Mouse (Mus musculus) forebrain, embryonic 10.5 days (tissue): ENCODE data around the gene Prkcq. TPM values are rescaled to one million over a fixed set of nuclear protein-coding genes. Genes with fewer than 3 reads are reported as not detected.
A peak's percentile ranks its signal among the peaks of the same experiment; 100 is the strongest.

Experiments
- DNase-seq: peaks from one replicate; pipeline ENCODE4 v3.0.0-alpha.2; 2017; ENCODE audit warnings: low spot score; ENCODE audit errors: extremely low spot score
- H3K27ac ChIP-seq: fragments of 300-500 bp; sonication (generic); 2 replicates; pipeline ENCODE4 v1.5.1; 2016; ENCODE audit warnings: mild to moderate bottlenecking
- H3K27me3 ChIP-seq: fragments of 300-500 bp; sonication (generic); 2 replicates; pipeline ENCODE4 v1.6.1; 2016; ENCODE audit warnings: mild to moderate bottlenecking; ENCODE audit not compliant: poor library complexity, severe bottlenecking
- H3K36me3 ChIP-seq: fragments of 300-500 bp; sonication (generic); replicated peaks from 2 replicates; pipeline ENCODE4 v1.6.1; 2016; ENCODE audit warnings: mild to moderate bottlenecking, moderate library complexity
- H3K4me1 ChIP-seq: fragments of 300-500 bp; sonication (generic); 2 replicates; pipeline ENCODE4 v1.6.1; 2016
- H3K4me3 ChIP-seq: fragments of 300-500 bp; sonication (generic); 2 replicates; pipeline ENCODE4 v1.5.1; 2016; ENCODE audit warnings: mild to moderate bottlenecking, moderate library complexity
- H3K9me3 ChIP-seq: fragments of 300-500 bp; sonication (generic); 2 replicates; pipeline ENCODE4 v1.6.1; 2016; ENCODE audit warnings: mild to moderate bottlenecking, moderate library complexity
- WGBS: fragments of 180-500 bp; shearing (Covaris S2); methylation state at CpG from one replicate; pipeline ENCODE4 v1.1.7; 2016; 5-methylcytosine and 5-hydroxymethylcytosine counted together
- polyA plus RNA-seq: library from polyadenylated mRNA; unstranded; fragments of >200 nt; fragmentation: Nextera tagmentation; extraction: Ambion mirVana; gene quantifications from 2 replicates; pipeline ENCODE4 v1.2.1, GENCODE M21; 2016

The Prkcq gene
- polyA plus RNA-seq, 1 experiment from 2014 or later = 1.3 TPM

GRCm38 (mm10) chr2:11287834-11288530 is 116.1 kb downstream of the Prkcq start:
- Histone ChIP-seq H3K4me1 (0 out of 2 replicates have a peak, but pooled peaks cover 4% of the 10 kb centered on the region), H3K9me3 (no peaks in the 10 kb centered on the region), H3K4me3 (no peak overlapping the region), H3K36me3 (no peaks in the 10 kb centered on the region), H3K27ac (no peak overlapping the region), H3K27me3 (no peaks in the 10 kb centered on the region)
- 81% methylated on average over 18 of the region's 18 CpGs for WGBS
- peak; percentile 16 for DNase-seq

DNA sequence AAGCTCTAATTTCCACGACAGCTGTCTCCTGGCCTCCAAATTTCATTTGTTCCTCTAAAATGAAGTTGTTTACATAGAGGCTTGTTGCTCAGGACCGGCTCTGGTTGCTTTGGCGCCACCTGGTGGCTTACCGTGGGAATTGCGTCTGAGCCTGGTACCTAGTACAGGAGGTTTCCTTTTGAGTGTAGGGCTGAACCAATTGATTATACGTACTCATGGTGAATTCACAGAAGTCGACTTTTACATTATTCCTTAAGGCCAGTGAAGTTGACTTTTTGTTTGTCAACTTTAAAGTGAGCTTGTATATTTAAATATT is 116.6 kb downstream of the Prkcq start:
- H3K36me3 ChIP-seq = no peaks in the 10 kb centered on the region
- H3K27ac ChIP-seq = no peak overlapping the region
- no peaks in the 10 kb centered on the region for H3K9me3 ChIP-seq
- DNase-seq = peak; percentile 78
- 12% methylated on average over 7 of the region's 7 CpGs for WGBS
- no peaks in the 10 kb centered on the region for H3K27me3 ChIP-seq
- 0 out of 2 replicates have a peak, but pooled peaks cover 4% of the 10 kb centered on the region for H3K4me1 ChIP-seq
- no peak overlapping the region for H3K4me3 ChIP-seq

- no peak for DNase-seq
- H3K27me3 ChIP-seq = no peaks in the 10 kb centered on the region
- 87% methylated on average over 6 of the region's 6 CpGs for WGBS
- no peaks in the 10 kb centered on the region for H3K36me3 ChIP-seq
- no peaks in the 10 kb centered on the region for H3K9me3 ChIP-seq
- H3K27ac ChIP-seq = no peak overlapping the region
- 0 out of 2 replicates have a peak, but pooled peaks cover 4% of the 10 kb centered on the region for H3K4me1 ChIP-seq
- H3K4me3 ChIP-seq = no peak overlapping the region
Observed at GRCm38 (mm10) chr2:11290931-11291330, 119.0 kb downstream of the Prkcq start.

- Histone ChIP-seq H3K4me3 (no peak overlapping the region), H3K36me3 (no peaks in the 10 kb centered on the region), H3K27me3 (no peaks in the 10 kb centered on the region), H3K9me3 (no peaks in the 10 kb centered on the region), H3K4me1 (0 out of 2 replicates have a peak, but pooled peaks cover 4% of the 10 kb centered on the region), H3K27ac (no peak overlapping the region)
- 80% methylated on average over 9 of the region's 9 CpGs for WGBS
- no peak for DNase-seq
Observed at GRCm38 (mm10) chr2:11291570-11292405, 119.9 kb downstream of the Prkcq start.

DNA sequence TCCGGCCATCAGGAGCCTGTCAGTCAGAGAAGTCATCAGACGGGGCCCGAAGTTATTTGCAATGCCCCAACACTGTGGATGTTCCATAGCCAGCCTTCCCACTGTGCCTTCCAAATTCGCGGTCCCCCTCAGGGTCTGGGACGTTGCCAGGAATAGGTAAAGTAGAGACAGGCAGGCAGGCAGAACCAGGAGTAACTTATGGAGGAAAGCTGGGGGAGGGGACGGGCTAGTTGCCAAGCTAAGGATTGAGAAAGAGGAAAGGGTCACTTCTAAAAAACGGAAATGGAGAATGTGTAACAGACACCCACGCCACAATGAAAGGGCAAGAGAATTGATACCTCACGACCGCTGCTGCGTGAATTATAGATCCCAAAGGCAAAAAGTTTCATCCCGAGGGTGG is 121.2 kb downstream of the Prkcq start:
- Histone ChIP-seq H3K4me3 (no peak overlapping the region), H3K27ac (no peak overlapping the region), H3K27me3 (no peaks in the 10 kb centered on the region), H3K4me1 (0 out of 2 replicates have a peak, but pooled peaks cover under 1% of the 10 kb centered on the region), H3K9me3 (no peaks in the 10 kb centered on the region), H3K36me3 (no peaks in the 10 kb centered on the region)
- DNase-seq = no peak
- 91% methylated on average over 13 of the region's 13 CpGs for WGBS

- DNase-seq = no peak
- no peak overlapping the region for H3K4me3 ChIP-seq
Observed at GRCm38 (mm10) chr2:11294643-11295191, 122.8 kb downstream of the Prkcq start.

DNA sequence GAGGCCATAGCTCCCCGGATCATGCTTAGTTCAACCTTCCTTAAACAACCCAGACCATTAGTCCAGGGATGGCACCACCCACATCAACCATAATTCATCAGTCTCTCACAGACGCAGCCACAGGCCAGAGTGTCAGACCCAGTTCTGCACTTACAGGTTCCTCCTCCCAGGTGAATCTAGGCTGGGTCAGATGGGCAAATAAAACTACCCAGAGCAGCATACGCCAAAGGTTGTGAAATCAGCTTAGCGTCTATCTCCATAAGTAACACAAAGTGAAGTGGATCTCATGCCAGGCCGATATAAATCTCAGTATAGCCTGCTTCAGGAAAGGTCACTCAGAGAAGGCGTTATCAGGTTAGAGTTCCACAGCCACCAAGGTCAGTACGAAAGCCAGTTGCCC is 126.9 kb downstream of the Prkcq start:
- DNase-seq = no peak
- H3K27me3 ChIP-seq = no peaks in the 10 kb centered on the region
- WGBS = 92% methylated on average over 7 of the region's 7 CpGs
- H3K9me3 ChIP-seq = no peaks in the 10 kb centered on the region
- H3K4me1 ChIP-seq = no peaks in the 10 kb centered on the region
- no peak overlapping the region for H3K4me3 ChIP-seq
- H3K27ac ChIP-seq = no peak overlapping the region
- H3K36me3 ChIP-seq = no peaks in the 10 kb centered on the region

More at GRCm38 (mm10) chr2:11294643-11295191, 122.8 kb downstream of the Prkcq start:
- H3K27me3 ChIP-seq = no peaks in the 10 kb centered on the region
- WGBS = 83% methylated on average over 5 of the region's 5 CpGs
- no peaks in the 10 kb centered on the region for H3K4me1 ChIP-seq
- H3K36me3 ChIP-seq = no peaks in the 10 kb centered on the region
- no peaks in the 10 kb centered on the region for H3K9me3 ChIP-seq
- H3K27ac ChIP-seq = no peak overlapping the region

DNA sequence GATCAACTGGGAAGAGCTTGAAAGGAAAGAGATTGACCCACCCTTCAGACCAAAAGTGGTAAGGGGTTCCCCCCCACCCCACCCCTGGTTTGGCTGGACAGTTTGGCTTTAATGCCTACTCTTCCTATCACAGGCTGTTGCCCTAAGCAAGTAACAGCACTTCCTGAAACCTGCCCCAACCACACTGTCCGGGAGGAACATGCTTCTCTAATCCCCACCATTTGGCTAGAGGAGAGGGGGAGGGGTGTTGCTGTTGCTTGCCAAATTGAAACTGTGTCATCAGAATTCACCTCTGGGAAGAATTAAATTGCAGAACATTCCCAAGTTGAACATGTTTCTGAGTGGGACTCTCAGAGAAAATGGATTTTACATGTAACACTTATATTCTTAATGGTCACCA is 127.5 kb downstream of the Prkcq start:
- H3K4me1 ChIP-seq = no peaks in the 10 kb centered on the region
- WGBS = 63% methylated on average over 1 of the region's 1 CpGs
- H3K27me3 ChIP-seq = no peaks in the 10 kb centered on the region

DNA sequence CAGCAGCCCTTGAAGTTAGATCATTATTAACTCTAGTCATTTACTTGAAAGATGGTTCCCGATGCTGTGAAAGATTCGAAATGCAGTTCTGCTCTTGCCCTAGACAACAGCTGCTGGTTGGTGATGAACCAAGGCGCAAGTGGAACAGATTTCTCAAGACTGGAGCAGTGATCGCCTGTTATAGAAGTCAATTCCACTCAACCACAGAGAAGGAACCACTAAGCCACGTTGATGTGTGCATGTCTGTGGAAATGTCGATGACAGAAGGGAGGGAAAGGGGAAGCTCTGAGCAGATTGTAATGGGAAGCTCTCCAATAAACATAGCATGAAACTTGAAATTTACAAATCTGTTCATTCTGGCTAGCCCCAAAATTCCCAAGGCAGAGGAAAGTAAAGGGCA is 128.5 kb downstream of the Prkcq start:
- H3K27ac ChIP-seq = no peak overlapping the region
- WGBS = 87% methylated on average over 6 of the region's 6 CpGs
- H3K4me3 ChIP-seq = no peak overlapping the region
- H3K4me1 ChIP-seq = no peaks in the 10 kb centered on the region
- no peaks in the 10 kb centered on the region for H3K36me3 ChIP-seq
- no peaks in the 10 kb centered on the region for H3K9me3 ChIP-seq
- no peaks in the 10 kb centered on the region for H3K27me3 ChIP-seq
- DNase-seq = no peak

More for the DNA sequence above, 127.5 kb downstream of the Prkcq start:
- H3K4me3 ChIP-seq = no peak overlapping the region
- no peaks in the 10 kb centered on the region for H3K9me3 ChIP-seq
- H3K27ac ChIP-seq = no peak overlapping the region
- no peaks in the 10 kb centered on the region for H3K36me3 ChIP-seq
- DNase-seq = no peak

DNA sequence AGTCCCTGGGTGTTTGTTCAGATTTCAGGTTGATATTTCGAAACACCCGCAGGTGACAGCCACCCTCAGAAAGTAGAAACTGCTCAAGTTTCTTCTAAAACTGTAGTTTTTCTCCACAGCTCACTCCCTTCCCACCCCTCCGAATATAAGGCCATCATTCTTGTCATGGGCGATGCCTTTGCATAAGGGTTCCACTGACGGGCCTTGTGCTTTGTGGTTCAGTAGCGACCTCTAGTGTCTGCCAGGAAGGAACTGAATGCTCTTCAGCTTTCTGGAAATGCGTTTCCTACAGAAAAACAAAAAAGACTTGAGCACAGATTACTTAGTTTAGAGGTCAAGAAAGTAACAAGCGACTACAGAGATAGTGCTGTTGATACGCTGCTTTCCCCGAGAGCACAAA is 148.3 kb downstream of the Prkcq start:
- Histone ChIP-seq H3K27me3 (no peaks in the 10 kb centered on the region), H3K4me1 (no peaks in the 10 kb centered on the region), H3K9me3 (no peaks in the 10 kb centered on the region), H3K4me3 (no peak overlapping the region), H3K36me3 (no peaks in the 10 kb centered on the region), H3K27ac (no peak overlapping the region)
- no peak for DNase-seq
- 50% methylated on average over 10 of the region's 10 CpGs for WGBS

- Histone ChIP-seq H3K4me3 (no peak overlapping the region), H3K27me3 (no peaks in the 10 kb centered on the region), H3K36me3 (no peaks in the 10 kb centered on the region), H3K4me1 (no peaks in the 10 kb centered on the region), H3K9me3 (no peaks in the 10 kb centered on the region), H3K27ac (no peak overlapping the region)
- DNase-seq = no peak
- WGBS = 91% methylated on average over 3 of the region's 3 CpGs
Observed at GRCm38 (mm10) chr2:11322396-11322795, 150.5 kb downstream of the Prkcq start.

GRCm38 (mm10) chr2:11327280-11327679 is 155.4 kb downstream of the Prkcq start:
- Histone ChIP-seq H3K4me3 (no peak overlapping the region), H3K4me1 (no peaks in the 10 kb centered on the region), H3K36me3 (no peaks in the 10 kb centered on the region), H3K27ac (no peak overlapping the region), H3K27me3 (no peaks in the 10 kb centered on the region), H3K9me3 (no peaks in the 10 kb centered on the region)
- no peak for DNase-seq
- WGBS = 67% methylated on average over 7 of the region's 7 CpGs
